Mouse (Mus musculus): Measurements from ENCODE around the gene Dicer1. TPM values are rescaled to one million over a fixed set of nuclear protein-coding genes. Genes with fewer than 3 reads are reported as not detected.

Gene Dicer1
- polyA plus RNA-seq, 1 experiment from 2014 or later: 24.6 TPM

- H3K9ac ChIP-seq (ENCODE audit: low read length): no peak overlapping the region
- no peaks in the 10 kb centered on the region for H3K36me3 ChIP-seq (ENCODE audit: control insufficient read depth, insufficient read depth, low read length)
- H3K4me2 ChIP-seq (ENCODE audit: low read length): peak overlapping the region; percentile 18; the same call in 1 of the 2 replicates
- no peaks in the 10 kb centered on the region for H3K9me3 ChIP-seq (ENCODE audit: control insufficient read depth, low read length)
- ATAC-seq (replicated peaks; ENCODE audit: low FRiP score, low TSS enrichment, low read depth): no peak
- H3K27ac ChIP-seq (ENCODE audit: low read depth): no peak overlapping the region
- H3K27me3 ChIP-seq (replicated peaks; ENCODE audit: control insufficient read depth, insufficient read depth, low read length): peaks cover 15% of the 10 kb centered on the region; the same call in 1 of the 2 replicates
- H3K4me3 ChIP-seq (ENCODE audit: low read depth, low read length): no peak overlapping the region
- WGBS: 34% methylated on average over 8 of the region's 8 CpGs
- peaks cover 7% of the 10 kb centered on the region for H3K4me1 ChIP-seq (replicated peaks; ENCODE audit: control insufficient read depth, insufficient read depth, low read length)
- DNase-seq (ENCODE audit: low spot score): no peak
Observed at GRCm38 (mm10) chr12:104638156-104638555, 113.6 kb downstream of the Dicer1 start.

Other genes with a start within 250 kb of the Dicer1 start
- 3.4 and 4.0 TPM in 2 replicates for gene Clmn, start 113.1 kb upstream of the Dicer1 start, polyA plus RNA-seq (2014; fragmentation: Nextera tagmentation; extraction: Ambion mirVana)